Mouse (Mus musculus): ENCODE results near the gene Cecr2.

DNA sequence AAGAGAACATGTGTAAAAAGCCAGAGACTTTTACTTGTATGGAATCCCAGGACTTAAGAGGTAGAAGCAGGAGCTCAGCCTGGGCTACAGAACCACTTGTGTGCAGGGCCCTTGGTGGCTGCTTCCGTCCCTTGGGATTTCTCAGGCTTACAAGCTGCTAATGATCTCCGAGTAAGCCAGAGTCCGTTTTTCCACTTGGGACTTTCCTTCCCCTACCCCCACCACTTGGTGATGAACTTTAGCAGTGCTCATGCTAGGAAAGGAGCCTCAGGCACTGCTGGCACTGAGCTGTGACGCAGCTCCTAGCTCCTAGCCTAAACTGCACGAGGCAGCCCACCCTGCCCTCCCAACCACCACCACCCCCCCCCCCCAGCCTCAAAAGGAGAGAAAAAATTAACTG, 124.5 kb downstream of the Cecr2 start:
- TF ChIP-seq CTCF (IDR thresholded peaks at IDR 0.05) (no peak), EP300 (IDR thresholded peaks at IDR 0.05) (no peak)

Measured in lung, postnatal 0 days (tissue).